Mouse (Mus musculus) small intestine, adult 10 weeks (tissue): ENCODE data around the gene Gm20388. TPM values are rescaled to one million over a fixed set of nuclear protein-coding genes. Genes with fewer than 3 reads are reported as not detected.

Experiments used
- polyA plus RNA-seq: library from polyadenylated mRNA; stranded (reverse); fragments of 350-450 nt; fragmentation: Illumina TruSeq; extraction: RNeasy Lipid Tissue Mini Kit (QIAGEN cat#74804); gene quantifications from one replicate; pipeline ENCODE4 v1.2.3, GENCODE M21; 2014; ENCODE audit warnings: low replicate concordance

Gene Gm20388
- polyA plus RNA-seq, 1 experiment from 2014 or later, result 2.7 TPM

DNA sequence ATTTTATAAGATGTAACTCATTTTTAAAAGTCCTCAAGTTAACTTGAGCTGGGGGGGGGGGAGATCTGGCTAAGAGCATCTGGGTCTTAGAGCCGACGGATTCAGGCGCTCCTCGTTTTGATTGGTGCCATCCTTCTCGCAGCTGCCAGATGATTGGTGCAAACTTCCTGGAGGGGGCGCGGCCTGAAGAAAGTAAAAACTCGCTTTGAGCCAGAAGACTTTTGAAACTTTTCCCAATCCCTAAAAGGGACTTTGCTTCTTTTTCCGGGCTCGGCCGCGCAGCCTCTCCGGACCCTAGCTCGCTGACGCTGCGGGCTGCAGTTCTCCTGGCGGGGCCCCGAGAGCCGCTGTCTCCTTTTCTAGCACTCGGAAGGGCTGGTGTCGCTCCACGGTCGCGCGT is 1205.3 kb downstream of the Gm20388 start, which contains the start of gene Foxc2:
Gene Foxc2 (plus strand): TSS at position 224 of the 400 bp plus-strand sequence.

DNA sequence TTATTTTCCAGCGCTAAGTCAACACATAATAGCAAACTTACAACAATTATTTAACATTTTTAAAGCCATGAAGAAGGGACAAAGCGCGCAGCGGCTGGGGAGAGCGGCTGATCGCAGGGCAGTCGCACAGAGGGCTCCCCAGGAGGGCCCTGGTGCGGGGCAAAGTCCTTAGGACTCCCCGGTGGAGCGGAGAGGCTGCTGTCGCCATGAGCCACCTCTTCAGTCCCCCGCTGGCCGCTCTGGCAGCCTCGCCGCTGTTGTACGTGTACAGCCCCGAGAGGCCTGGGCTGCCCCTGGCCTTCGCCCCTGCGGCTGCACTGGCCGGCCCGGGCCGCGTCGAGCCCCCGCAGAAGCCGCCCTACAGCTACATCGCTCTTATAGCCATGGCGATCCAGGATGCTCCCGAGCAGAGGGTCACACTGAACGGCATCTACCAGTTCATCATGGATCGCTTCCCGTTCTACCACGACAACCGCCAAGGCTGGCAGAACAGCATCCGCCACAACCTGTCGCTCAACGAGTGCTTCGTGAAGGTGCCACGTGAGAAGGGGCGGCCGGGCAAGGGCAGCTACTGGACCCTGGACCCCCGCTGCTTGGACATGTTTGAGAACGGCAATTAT is 1217.2 kb downstream of the Gm20388 start, which contains the start of gene Foxl1:
Gene Foxl1 (plus strand): TSS at position 185 of the 620 bp plus-strand sequence.

DNA sequence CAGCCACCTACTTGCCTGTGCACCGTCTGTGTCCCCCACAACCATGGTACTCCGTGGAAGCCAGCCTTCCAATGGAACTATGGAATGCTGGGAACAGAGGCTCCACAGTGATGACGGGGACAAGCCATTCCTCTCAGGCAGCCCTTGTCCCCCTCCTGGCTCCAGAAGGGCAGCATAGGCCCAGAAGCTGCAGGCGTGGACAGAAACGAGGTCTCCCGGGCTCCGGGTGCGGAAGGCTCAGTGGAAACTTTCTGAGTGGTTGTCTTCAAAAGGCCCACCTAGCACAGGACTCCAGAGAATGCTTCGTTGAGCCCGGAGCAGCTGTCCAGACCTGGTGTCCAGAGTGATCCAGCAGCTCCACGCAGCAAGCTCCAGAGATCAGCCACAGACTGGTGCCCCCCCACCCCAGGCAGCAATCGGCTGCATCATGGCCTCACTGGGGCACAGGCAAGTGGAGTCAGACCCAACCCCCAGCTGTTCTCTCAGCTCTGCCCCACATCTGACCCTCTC is 1633.7 kb downstream of the Gm20388 start, which contains the start of gene 1700018B08Rik:
Gene 1700018B08Rik (minus strand): TSS at position 45 of the 510 bp plus-strand sequence.

DNA sequence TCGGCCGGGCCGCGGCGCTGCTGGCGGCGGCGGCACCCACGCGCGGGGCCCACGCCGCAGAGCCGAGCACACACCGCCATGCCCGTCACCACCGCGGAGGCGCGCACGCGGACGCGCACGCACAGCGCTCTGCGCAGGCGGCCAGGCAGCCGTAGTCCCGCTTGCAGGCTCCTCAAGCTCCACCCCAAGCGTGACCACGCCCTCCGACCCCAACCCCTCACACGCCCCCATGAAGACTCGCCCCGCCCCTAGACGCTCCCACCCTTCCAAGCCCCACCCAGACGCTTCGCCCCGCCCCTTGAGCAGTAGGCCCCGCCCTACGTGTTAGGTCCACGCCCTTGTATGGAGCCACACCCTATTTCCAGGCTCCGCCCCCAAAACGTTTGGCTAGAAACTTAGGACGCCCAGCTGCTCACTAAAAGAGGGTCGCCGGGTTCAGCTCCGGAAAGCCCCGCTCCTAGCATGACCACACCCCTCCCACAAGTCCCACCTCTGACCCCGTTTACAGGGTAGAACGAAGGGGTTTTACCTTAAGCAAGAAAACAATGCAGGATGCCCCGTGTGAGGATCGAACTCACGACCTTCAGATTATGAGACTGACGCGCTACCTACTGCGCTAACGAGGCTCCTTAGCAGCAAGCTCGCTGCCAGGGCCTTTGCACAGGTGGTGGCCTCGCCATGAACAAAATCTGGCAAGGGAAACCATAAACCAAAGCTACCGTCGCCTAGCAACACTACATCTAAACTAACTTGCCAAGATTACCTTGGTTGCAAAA is 1668.2 kb downstream of the Gm20388 start, which contains the start of gene Fbxo31:
Gene Fbxo31 (minus strand): TSS at position 131 of the 776 bp plus-strand sequence.

DNA sequence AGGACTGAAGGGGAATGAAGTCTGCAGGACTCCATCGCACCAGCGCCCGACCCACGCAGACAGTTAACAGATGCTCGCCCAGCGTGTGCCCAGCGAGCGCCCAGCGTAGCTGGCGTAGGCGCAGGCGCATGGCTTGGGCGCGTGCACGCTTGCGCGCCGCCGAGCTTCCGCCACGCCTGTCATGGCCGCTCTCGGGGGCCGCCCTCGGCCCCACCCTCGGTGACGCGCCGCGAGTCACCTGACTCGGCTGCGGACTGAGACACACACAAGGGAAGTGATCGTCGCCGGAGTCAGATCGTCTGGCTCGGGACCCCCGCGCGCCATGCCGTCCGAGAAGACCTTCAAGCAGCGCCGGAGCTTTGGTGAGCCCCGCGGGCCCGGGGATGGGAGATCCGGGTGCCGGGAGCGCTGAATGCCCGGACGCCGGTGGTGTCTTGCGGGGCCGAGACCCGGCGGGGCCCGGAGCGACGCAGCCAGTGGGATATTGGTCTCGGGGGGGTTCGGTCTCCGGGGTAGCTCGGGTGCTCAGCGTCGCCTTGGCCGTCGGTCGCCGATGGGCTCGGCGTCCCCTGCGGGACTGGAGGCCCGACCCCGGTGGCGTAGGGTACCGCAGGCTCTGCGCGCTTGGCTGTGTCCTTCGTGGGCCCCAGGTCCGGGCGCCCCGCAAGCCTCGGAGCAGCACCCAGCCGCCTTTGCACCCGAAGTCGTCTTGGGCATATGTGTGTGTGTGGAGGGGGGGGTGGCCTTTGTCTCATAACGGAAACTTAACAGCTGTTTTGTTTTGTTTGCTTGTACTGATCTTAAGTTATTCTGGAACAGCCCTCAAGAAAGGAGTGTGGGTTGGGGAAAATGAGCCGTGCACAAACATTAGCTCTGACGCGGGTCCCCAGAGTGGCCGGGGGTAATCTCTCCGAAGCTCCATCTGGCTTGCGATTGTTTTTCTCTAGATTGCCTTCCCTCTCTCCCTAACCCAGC is 1679.8 kb downstream of the Gm20388 start, which contains the start of gene Map1lc3b:
Gene Map1lc3b (plus strand): TSS at position 159 of the 975 bp plus-strand sequence.

DNA sequence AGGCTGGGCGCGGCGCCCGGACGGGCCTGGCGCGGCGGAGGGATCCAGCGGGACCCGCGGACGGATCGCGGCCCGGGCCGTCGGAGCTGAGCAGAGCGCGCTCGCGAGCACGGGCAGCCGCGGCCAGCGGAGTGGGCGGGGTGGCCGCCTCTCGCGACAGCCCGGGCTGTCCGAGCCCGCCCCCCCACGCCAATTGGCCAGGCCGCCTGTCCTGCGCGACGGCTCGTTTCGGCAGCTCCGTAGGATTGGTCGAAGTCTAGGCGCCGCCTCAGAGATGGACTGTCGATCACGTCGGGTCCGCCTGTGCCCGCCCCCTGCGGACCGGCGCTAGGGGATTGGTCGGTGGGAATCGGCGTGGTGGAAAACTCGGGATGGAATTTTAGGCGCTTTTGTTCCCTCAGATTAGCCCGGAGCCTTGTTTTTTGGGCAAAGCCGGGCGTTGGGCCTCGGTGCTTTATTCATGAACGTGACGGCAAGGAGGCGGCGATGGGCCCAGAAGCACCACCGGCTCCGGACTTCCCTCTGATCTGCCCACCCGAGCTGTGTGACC is 1742.2 kb downstream of the Gm20388 start, which contains the start of gene Zcchc14:
Gene Zcchc14 (minus strand): TSS at position 128 of the 550 bp plus-strand sequence.

DNA sequence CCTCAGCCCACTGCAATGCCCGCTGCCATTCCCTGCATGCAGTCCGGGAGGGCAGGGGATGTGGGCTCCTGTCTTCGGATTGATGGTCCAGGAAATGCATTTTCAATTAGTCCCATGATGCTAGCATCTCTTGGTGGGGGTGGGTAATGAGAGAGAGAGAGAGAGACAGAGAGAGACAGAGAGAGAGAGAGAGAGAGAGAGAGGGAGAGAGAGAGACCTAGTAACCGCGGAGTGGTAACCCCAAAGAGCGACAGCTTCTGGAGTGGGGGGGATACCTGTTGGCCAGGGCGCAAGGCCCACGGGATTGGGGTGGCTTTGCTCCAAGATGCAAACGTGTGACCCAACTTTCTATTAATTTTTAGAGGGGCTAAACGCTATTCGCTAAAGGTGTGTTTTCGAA is 1818.7 kb downstream of the Gm20388 start, which contains the start of gene Jph3:
Gene Jph3 (plus strand): TSS at position 301 of the 400 bp plus-strand sequence.

DNA sequence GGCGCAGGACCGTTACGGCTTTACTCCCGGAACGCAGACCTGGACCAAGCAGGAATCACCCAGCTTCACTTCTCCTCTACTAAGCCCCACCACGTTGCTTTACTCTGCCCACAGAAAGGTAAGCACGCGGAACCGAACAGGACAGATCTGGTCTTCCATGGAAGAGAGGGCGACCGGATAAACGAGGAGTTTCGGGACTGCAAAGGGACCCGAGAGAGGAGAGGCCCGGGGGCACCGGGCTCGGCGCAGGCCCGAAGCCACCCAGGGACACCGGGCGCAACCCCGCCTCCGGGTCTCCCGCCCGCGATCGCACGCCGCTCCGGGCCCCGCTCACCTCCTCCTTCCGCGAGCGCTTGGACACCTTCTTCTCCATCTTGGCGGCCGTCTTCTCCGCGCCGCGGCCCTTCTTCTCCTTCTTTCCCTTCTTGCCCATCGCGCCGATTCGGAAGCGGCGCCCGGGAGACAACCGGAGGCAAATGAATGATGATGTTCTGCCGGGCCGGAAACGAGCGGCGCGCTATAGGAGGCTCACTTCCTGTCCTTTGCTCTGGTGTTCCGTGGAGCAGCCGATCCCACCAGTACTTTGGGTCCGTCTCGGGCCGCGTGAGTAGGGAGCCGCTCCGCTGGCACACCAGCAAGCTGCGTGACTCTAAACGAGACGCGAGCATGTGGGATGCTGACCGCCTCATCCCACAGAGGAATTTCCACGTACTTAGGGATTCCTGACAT is 1918.6 kb downstream of the Gm20388 start, which contains the start of gene Klhdc4:
Gene Klhdc4 (minus strand): TSS at position 522 of the 729 bp plus-strand sequence.

DNA sequence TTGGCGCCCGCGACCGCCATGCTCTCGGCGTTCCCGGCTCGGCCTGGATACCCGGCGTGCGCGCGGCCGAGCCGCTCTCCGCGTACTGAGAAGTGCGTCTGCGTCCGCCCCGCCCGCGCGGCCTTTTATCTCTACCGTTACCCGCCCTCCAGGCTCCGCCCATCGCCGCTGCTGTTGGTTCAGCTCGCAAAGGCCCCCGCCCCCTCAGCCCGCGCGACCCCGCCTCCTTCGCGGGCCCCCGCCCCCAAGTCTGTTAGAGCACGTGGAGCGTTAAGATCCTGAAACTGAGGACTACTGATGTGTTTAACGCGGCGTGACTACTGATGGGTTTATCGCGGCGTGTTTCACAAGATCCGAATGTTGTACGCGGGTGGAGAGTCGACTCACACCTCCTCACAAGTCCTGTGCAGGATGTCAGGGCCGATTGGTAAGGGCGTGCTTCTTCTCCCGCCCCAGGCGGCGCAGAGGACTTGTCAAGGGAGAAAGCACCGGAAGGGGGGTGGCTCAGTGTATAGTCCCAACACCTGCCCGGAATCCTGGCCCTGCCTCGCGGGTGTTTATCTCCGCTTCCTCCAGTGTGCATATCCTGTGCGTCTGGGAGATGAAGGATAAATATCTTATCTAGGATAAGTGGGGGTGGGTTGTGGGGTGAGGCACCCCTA is 1997.1 kb downstream of the Gm20388 start, which contains the start of gene Slc7a5:
Gene Slc7a5 (minus strand): TSS at position 108 of the 662 bp plus-strand sequence.

DNA sequence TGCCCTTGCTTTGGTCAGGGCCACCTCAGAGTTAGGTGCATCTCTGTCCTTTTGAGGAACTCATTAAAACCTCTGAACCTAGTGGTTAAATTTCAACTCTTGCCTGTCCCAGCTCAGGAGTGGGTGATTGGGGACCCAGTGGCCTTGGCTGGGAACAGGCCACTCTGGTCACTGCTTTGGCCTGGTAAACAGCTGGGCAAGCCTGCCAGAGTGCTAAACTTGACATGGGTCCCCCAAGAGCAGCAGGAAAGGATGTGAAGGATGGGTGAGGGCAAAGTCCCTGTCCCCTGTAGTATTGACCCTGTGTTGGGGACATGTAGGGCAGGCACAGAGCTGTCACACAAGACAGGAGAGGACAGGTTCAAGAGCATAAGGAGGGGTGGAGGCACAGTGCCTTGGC is 2034.2 kb downstream of the Gm20388 start, which contains the start of gene Car5a:
Gene Car5a (minus strand): TSS at position 74 of the 400 bp plus-strand sequence.

DNA sequence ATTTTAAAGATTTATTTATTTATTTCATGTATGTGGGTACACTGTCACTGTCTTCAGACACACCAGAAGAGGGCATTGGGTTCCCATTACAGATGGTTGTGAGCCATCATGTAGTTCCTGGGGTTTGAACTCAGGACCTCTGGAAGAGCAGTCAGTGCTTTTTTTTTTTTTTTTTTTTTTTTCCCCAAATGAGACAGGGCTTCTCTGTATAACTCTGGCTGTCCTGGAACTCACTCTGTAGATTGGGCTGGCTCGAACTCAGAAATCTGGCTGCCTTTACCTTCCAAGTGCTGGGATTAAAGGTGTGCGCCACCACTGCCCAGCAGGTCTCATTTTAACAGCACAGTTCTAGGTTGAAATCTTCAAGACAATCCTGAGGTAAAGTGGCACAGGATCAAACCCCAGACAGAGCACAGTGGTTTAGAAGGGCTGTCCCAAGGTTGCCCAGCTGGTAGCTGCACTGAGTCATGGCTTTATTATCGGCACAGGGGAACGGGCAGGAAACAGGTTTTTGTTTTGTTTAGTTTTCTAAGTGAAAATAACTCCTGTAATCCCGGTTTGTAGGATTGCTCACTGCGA is 2038.7 kb downstream of the Gm20388 start, which contains the start of gene Banp:
Gene Banp (plus strand): TSS at position 529 of the 579 bp plus-strand sequence.

DNA sequence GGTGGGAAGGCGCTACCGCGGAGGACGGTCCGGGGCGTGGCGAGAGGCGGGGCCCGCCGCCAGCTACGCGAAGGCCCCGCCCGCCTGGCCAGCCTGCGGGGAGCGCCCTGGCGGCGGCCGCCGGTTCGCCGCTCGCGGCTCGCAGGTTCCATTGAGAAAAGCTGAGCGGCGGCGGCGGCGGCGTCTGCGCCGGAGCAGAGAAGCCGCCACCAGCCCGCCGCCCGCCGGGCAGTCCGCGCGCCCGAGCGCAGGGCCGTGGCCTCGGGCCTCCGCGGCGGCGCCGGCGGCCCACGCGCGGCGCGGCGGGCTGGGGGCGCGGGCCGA is 2371.4 kb downstream of the Gm20388 start, which contains the start of gene Zfpm1:
Gene Zfpm1 (plus strand): TSS at position 107 of the 324 bp plus-strand sequence.

DNA sequence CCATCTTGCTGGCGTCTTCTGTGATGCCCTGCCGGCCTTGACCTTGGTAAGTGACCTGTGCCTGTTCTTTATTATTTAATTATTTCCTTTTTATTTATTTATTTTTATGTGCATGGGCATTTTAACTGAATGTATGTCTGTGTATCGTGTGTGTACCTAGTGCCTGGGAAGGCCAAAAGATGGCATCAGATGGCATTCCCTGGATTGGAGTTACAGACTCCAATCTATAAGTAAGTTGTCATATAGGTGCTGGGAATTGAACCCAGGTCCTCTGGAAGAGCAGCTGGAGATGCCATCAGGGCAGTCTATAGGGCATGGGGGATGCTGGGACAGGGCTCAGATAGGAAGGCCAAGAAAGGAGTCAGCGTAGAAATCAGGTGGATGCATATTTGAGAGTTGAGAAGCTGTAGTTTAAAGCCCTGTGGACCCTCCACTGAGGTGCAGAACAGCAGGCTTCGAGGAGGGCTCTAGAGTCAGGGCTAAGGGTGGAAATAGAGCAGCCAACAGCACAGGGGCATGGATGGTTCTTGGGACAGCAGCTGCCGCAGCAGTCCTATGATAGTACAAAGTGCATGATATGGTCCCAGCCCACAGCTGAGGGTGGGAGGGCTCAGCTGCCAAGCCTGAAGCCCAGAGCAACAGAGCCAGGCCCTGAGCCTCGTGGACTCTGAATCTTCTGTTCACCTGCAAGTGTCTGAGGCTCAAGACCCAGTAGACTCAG is 2450.2 kb downstream of the Gm20388 start, which contains the start of gene Trhr2:
Gene Trhr2 (minus strand): TSS at position 51 of the 721 bp plus-strand sequence.

DNA sequence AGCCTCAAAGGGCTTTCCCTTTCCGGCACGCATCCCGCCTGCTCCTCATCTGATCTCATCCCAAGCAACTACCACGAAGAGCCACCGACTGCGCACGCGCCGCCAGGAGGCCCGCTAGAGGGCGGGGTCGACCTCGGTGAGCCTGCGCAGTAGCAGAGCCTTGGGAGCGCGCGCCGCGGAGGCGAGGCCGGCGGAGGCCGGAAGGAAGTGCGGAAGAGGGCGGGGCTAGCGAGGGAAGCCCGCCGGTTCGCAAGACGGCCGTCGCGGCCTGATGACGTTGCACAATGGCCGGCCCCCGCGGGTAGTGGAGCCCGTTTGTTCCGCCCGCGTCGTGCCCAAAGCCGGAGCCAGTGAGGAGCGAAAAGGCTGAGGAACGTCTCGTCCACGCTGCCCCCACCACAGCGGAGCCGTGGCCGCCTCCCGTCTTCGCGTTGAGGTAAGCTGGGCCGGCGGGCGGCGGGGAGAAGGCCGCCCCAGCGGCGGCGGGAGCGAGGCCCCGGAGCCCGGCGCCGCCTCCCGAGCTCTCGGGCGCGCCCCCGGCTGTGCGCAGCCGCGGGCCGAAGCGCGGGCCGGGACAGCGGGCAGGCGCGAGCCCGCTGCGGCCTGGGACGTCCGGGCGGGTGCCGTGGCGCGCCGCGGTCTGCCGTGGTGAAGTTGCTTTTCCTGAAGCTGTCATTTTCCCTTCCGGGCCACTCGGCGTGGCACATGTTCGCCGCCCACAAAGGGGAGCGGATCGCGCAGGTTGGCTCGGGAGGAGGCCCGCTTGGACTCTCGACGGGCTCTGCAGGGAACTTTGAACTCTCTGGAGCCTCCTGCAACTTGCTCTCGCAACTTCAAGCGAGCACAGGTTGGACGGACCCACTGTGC is 2466.0 kb downstream of the Gm20388 start, which contains the start of gene Zc3h18:
Gene Zc3h18 (plus strand): TSS at position 245 of the 867 bp plus-strand sequence.

DNA sequence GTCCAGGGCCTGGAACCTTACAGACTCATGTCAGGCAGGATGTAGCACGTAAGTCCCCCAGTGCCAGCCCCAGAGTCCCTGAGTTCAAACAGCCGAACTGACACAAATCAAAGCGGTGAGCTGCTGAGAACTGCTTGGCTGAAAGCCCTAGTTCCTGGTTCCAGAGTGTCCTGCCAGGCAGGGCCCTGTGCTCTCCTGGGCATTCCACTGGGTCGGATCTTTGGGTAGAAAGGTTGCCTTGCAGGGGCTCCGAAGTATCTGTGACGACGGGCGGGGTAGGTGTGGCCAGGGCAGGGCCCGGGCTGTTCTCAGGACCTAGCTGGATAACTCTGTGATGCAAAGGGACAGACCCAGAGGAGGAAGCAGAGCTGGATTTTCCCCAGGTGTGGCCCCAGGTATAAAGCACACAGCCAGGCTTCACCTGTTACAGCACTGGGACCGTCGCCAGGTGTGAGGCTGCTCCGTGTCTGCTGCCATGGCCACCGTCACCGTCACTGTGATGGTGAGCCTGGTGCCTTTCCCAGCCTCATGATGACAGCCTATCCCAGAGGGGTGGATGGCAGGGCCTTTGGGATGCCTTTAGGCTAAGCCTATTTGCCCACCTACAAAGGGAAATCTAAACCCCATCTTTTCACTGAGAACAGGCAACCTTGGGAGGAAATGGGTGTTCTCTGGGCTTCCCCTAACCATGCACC is 2510.9 kb downstream of the Gm20388 start, which contains the start of gene Il17c:
Gene Il17c (plus strand): TSS at position 645 of the 695 bp plus-strand sequence.

DNA sequence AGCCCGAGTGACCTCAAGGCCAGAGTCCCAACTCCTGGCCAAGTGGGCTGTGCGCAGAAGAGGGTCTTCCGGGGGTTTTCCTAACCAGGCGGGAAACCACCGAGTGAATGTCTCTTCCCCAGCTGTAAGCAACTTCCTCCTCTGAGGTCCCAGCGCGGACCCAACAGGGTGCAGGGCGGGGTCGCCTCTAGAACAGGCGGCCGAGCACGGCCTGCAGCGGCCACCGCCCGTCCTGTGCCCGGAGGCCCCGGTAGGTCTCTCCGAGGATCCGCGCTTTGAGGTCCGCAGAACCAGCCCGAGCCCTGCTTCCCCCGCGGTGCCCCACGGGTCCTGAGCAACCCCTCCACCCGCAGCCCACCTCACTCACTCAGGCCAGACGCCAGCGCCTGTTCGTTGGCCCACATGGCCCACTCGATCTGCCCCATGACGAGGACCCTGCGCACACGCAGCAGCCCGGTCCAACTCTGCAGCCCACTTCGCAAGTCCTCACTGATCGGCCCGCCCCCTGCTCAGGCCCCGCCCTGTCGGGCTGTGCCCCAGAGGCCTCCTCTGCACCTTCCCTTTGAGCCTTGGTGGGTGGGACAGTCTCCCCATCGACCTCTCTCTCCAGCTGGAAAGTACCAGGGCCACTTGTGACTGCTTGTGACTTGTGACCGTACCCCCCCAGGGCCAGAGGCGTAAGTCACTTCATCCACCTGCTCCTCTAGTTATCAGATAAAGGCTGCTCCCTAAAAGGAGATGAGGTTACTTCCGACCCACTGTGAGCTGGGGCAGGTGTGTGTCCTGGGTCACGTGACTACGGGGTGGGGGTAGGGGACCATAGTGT is 2522.0 kb downstream of the Gm20388 start, which contains the start of gene Cyba:
Gene Cyba (minus strand): TSS at position 488 of the 826 bp plus-strand sequence.

